Mouse (Mus musculus) MEL (cell line): Measurements from ENCODE around the gene Xpnpep1.

ENCODE experiments used
- CTCF ChIP-seq, 3 experiments: IDR thresholded peaks in 2 of 3; conservative IDR thresholded peaks in 1 of 3; 2 replicates each; pipeline ENCODE4 v1.5.1; 2011 to 2012; ENCODE audit warnings: low read length in 3 of 3, low read depth in 2 of 3, mild to moderate bottlenecking in 2 of 3, improper control_type of control experiment in 1 of 3, inconsistent platforms in 1 of 3, mixed read lengths in 1 of 3, moderate library complexity in 1 of 3; ENCODE audit not compliant: control insufficient read depth in 1 of 3, insufficient read depth in 1 of 3, poor library complexity in 1 of 3, severe bottlenecking in 1 of 3
- E2F4 ChIP-seq: IDR thresholded peaks from 2 replicates; pipeline ENCODE4 v1.6.1; 2011; ENCODE audit warnings: low read depth, low read length, improper control_type of control experiment, borderline replicate concordance
- MAX ChIP-seq: IDR thresholded peaks from 2 replicates; pipeline ENCODE4 v1.6.1; 2011; ENCODE audit warnings: low read length, improper control_type of control experiment
- POLR2A ChIP-seq, 2 experiments: IDR thresholded peaks; 2 replicates each; pipeline ENCODE4 v1.6.1; 2011 to 2012; ENCODE audit warnings: low read length in 2 of 2, mild to moderate bottlenecking in 2 of 2, control low read depth in 1 of 2, improper control_type of control experiment in 1 of 2, low read depth in 1 of 2, moderate library complexity in 1 of 2; ENCODE audit not compliant: control insufficient read depth in 1 of 2, insufficient read depth in 1 of 2, poor library complexity in 1 of 2
- TAL1 ChIP-seq: IDR thresholded peaks from 2 replicates; pipeline ENCODE4 v1.6.1; 2012; ENCODE audit warnings: mild to moderate bottlenecking, inconsistent platforms, low read length, moderate library complexity, mixed read lengths

- TF ChIP-seq POLR2A (IDR thresholded peaks at IDR 0.05; ENCODE audit: control insufficient read depth in 1 of 2, insufficient read depth in 1 of 2, low read depth in 1 of 2, low read length in 2 of 2, poor library complexity in 1 of 2) (no peak), MAX (no peak), CTCF (IDR thresholded peaks at IDR 0.05 in 2 of 3, conservative IDR thresholded peaks at IDR 0.05 in 1 of 3; ENCODE audit: control insufficient read depth in 1 of 3, insufficient read depth in 1 of 3, low read depth in 2 of 3, low read length in 3 of 3, poor library complexity in 1 of 3, severe bottlenecking in 1 of 3) (peak; percentile 51 to 96 (median 74)), E2F4 (no peak), TAL1 (no peak)
Observed at GRCm38 (mm10) chr19:53050100-53050499, 10.1 kb upstream of the Xpnpep1 start.
